Mouse (Mus musculus): ENCODE measurements around the gene Scp2d1.

DNA sequence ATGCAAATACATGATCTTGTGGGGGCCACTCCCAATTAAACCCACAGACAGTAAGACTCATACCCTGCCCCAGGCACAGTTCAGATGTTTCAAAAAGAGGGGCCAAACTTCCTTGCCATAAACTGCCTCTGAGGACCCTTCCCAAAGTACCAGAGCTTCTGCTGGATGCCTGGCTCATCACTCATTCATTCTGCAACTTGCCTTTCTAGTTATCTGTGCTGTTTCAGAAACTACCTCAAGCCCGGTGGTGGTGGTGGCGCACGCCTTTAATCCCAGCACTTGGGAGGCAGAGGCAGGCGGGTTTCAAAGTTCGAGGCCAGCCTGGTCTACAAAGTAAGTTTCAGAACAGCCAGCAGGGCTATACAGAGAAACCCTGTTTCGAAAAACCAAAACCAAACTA lies 39.6 kb upstream of the Scp2d1 start:
- TF ChIP-seq MXI1 (IDR thresholded peaks at IDR 0.05; ENCODE audit: low read depth, low read length) = no peak
- no peak for TF ChIP-seq TAL1 (IDR thresholded peaks at IDR 0.05; ENCODE audit: low read length)
- no peak for TF ChIP-seq CHD1 (IDR thresholded peaks at IDR 0.05; ENCODE audit: low read depth, low read length)
